Mouse (Mus musculus) small intestine, adult 10 weeks (tissue): ENCODE data around the gene Hbq1b. TPM values are rescaled to one million over a fixed set of nuclear protein-coding genes. Genes with fewer than 3 reads are reported as not detected.

Experiments used
- polyA plus RNA-seq: library from polyadenylated mRNA; stranded (reverse); fragments of 350-450 nt; fragmentation: Illumina TruSeq; extraction: RNeasy Lipid Tissue Mini Kit (QIAGEN cat#74804); gene quantifications from one replicate; pipeline ENCODE4 v1.2.3, GENCODE M21; 2014; ENCODE audit warnings: low replicate concordance

Hbq1b gene
- not detected for polyA plus RNA-seq

GRCm38 (mm10) chr11:32286695-32287492 lies at the start of gene Hbq1b:
Gene Hbq1b (plus strand): TSS chr11:32286965.

GRCm38 (mm10) chr11:32267188-32267884 lies 19.4 kb upstream of the Hbq1b start, which contains the start of gene Nprl3:
Gene Nprl3 (minus strand): TSS chr11:32267707.

GRCm38 (mm10) chr11:32276347-32276746 lies 10.4 kb upstream of the Hbq1b start, which contains the start of gene Hba-x:
Gene Hba-x (plus strand): TSS chr11:32276400.

GRCm38 (mm10) chr11:32283091-32283777 lies 3.5 kb upstream of the Hbq1b start, which contains the start of gene Hba-a1:
Gene Hba-a1 (plus strand): TSS chr11:32283511.

GRCm38 (mm10) chr11:32296203-32296602 lies 9.4 kb downstream of the Hbq1b start, which contains the start of gene Hba-a2:
Gene Hba-a2 (plus strand): TSS chr11:32296489.

GRCm38 (mm10) chr11:32299865-32300264 lies 13.1 kb downstream of the Hbq1b start, which contains the start of gene Hbq1a:
Gene Hbq1a (plus strand): TSS chr11:32300069.

Other genes starting within 250 kb of the Hbq1b start
- gene Il9r, start 86.7 kb upstream of the Hbq1b start, polyA plus RNA-seq = 0.22 TPM
- 1.9 TPM for gene Snrnp25, start 81.5 kb upstream of the Hbq1b start, polyA plus RNA-seq
- not detected for gene Rhbdf1, start 64.7 kb upstream of the Hbq1b start, polyA plus RNA-seq
- 2.7 TPM for gene Mpg, start 60.5 kb upstream of the Hbq1b start, polyA plus RNA-seq
- 1.3 TPM for gene Nprl3, start 19.3 kb upstream of the Hbq1b start, polyA plus RNA-seq
- gene Hba-x, start 10.6 kb upstream of the Hbq1b start, polyA plus RNA-seq = not detected
- gene Hba-a1, start 3.5 kb upstream of the Hbq1b start, polyA plus RNA-seq = not detected
- gene Hba-a2, start 9.5 kb downstream of the Hbq1b start, polyA plus RNA-seq = 1.7 TPM
- gene Hbq1a, start 13.1 kb downstream of the Hbq1b start, polyA plus RNA-seq = not detected
- gene Sh3pxd2b, start 60.9 kb downstream of the Hbq1b start, polyA plus RNA-seq = 0.30 TPM
- gene Ubtd2, start 168.4 kb downstream of the Hbq1b start, polyA plus RNA-seq = 0.59 TPM
- not detected for gene Efcab9, start 245.1 kb downstream of the Hbq1b start, polyA plus RNA-seq
- 1.2 TPM for gene Stk10, start 246.3 kb downstream of the Hbq1b start, polyA plus RNA-seq